Mouse (Mus musculus) cerebellum, adult 18-20 months (tissue): Measurements from ENCODE around the gene Sphk1.
A peak's percentile ranks its signal among the peaks of the same experiment; 100 is the strongest.

ENCODE experiments used
- DNase-seq, 2 experiments: peaks; one replicate each; pipeline ENCODE4 v3.0.0; 2021

Sphk1 gene

DNA sequence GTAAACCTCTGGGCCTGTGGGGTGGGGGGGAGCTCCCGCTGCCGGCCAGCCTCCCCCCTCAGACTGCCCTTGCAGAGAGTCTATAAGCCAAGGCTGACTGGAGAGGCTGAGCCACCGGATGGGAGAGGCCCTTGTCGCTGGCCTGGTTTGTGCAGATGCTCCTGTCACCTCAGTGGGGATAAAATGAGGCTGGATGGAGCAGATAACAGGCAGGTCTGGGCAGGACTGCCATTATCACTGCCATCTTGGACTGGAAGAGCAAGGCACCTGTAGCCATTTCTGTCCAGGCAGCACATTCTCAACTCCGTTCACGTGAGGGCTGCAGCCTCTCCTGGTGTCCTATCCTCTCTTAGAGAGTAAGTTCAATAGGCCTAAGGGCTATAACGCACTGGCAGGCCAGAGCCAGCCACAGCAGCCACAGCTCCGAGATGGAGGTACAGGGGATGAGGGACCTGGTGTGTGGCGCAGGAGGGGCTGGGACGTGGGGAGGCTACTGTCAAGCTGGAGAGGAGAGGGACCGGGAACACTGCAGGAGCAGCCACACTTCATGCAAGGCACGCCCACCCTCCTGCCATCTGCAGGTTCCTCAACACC, 7.5 kb downstream of the Sphk1 start:
- DNase-seq = no peak

DNA sequence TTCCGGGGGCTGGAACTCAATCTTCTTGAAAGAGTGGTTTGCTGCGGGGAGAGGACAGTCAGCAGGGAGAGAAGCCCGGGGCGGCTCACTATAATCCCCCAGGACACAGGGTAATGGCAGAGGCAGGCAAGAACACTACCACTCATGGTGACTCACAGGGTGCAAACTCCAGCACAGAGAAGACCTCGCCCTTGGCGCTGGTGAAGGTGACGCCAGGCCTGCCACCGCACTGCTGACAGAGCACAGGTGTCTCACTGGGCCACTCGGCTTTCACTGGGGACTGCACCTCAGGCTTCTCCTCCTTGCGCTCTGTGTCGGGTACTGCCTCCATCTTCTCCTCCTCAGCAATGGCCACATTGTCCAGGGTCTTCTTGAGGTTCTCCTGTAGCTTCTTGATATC, 10.5 kb downstream of the Sphk1 start:
- DNase-seq = no peak

DNA sequence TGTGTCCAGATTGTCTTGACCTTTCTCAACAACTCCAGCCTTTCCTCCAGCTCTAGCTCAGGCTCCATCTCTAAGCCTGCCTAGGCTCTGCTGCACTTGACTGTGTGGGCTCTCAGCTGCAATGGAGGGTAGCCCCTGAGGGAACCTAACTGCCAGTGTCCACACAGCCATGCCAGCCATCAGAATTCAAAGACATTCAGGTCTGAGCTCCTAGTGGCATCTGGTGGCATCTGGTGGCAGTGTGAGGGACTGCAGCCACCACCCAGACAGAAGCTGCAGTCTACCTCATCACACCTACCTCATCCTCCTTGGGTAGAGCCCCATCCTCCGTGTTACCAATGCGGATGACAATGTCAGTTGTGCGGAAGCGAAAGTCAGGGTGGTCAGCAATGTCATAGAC, 12.4 kb downstream of the Sphk1 start:
- DNase-seq = no peak

DNA sequence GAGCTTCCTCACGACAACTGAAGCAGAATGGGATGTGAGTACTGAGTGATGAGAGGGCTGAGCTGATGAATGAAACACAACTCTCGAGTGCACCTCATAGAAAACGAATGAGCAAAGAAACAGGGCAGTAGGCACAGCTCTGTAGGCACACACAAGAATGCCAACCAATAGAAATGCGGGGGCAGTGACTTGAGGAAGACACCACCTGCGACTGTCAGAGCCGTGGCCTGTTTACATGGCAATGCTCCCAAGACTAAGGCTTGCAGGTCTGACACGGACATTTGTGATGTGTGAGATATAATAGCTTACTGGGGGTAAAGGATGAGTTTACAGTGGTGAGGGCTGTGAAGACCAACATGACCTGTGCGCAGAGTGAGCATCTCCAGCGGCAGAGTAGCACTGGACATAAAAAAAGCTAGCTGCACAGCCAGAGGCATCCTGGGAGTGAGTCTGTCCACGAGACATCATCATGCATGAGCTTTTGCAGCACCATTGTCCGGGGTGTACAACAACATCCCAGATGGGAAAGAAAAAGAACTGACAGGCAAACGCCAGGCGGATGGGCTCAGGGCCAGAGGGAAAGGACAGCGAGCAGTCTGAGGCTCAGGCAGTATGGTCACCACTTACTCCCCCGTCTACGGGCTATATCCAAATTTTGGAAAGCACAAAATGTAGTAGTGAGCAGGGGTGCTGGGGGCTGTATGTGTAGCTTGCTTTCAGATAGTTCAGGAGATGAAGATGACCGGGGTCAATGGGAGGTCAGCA, 16.8 kb downstream of the Sphk1 start:
- DNase-seq = peak; percentile 46 to 54

DNA sequence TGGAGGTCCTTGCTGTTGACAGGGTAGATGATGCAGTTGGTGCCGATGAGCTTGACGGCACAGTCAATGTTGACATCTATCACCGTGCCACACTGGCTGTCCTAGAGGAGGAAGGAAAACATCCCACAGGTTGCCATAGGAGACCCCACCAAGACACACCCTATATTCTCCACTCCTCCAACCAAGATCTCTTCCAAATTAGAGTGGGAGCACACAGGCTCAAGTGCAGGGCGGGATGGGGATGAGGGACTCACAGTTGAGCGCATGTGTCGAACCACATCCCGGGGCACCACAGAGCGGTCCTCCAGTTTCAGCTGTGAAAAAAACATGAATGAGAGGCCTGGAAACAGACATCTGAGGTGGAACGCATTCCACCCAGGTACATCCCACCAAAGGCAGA, 18.1 kb downstream of the Sphk1 start:
- DNase-seq = no peak

DNA sequence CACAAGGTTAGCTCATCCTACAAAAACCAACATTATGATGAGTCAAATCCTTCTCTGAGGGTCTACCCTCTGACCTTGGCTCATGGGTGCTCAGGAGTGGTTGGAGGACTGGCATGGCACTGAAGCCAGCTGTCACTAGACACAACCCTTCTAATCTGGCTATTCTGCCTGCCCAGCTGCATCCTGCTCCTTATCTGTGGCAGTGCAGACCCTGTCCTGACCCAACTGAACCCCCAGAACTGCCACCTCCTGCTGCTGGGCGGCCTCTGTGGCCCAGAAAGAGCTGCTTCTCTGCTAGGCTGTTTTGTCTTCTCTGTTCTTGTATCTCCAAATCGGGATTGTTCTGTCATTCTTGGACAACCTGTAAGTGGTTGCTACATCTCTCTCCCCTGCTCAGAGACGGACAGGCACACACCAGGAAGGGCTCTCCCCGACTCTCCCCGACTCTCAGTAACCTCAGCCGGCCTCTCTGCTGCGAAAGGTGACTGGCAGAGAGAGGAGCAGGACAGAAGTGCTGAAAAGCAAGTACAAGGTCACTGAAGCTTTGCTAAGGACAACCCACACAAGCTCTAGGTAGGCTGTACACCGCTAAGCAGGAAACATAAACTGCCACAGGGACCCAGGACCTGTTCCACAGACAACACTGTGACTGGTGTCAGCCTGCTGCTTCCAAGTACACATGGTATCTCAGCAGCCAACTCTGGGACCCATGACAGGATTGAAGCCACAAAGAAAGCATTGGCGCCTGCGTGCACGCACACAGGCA, 18.7 kb downstream of the Sphk1 start:
- DNase-seq = no peak

DNA sequence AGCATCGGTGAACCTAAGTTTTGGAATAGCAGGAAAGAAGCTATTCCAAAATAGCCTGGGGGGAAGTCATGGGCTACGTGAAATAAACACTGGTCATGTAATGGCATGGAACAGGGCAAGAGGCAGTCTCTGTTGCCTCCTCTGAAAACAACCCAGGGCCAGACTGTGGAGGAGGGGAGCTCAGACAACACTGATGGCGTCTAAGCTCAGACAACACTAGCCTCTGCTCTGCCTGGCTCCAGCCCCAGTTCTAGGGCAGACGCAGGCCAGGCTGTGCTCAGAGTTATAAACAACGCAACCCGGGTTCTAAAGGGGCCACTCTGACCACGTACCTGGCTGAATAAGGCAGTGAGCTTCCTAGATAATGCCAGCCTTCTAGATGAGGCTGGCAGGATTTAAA, 20.0 kb downstream of the Sphk1 start:
- no peak for DNase-seq

DNA sequence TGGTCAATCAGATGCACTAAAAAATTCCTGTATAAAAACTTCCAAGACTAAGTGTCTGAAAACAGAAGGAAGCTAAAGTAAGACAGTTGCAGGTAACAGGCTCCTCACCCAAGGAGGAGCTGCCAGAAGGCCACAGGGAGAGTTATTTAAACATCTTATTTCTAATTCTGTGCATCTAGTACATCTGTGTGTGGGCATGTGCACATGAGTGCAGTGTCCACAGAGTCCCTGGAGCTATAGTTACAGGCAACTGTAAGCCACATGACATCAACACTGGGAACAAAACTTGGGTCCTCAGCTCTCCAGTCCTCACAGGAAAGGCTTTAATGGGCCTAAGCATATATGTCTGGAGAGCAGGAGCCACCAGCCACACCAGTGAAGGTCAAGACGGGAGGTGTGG, 21.5 kb downstream of the Sphk1 start:
- no peak for DNase-seq

DNA sequence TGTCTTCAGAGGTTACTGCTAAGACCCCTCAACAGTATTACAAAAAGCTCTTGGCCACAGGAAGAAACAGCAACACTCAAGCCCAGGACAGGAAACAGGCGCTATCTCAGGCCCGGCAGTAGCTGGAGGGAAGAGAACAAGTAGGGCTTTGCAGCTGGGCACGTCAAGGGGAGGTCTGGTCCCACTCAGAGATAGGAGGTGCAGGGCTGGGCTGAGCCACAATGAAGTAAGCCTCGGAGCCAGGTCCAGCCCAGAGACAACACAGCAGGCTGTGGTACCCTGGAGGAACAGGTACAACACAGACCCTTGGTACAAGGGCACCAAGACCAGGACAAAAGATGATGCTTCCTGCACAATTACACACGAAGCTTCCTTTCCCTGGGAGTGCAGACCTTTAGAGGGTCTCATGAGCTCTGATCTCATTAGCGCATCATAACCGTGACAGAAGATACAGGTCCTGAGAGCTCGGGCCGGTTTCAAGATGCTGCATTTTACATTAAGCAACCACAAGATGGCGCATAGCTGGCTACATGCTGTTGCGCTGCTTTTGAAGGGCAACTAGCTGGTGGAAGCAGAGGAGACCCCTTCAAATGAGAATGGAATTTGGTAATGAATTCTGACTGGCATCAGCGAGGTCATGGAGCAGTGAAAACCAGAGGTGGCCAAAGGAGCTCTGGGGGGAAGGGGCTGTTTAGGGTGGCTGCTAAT, 23.6 kb downstream of the Sphk1 start:
- peak; percentile 44 to 64 for DNase-seq

DNA sequence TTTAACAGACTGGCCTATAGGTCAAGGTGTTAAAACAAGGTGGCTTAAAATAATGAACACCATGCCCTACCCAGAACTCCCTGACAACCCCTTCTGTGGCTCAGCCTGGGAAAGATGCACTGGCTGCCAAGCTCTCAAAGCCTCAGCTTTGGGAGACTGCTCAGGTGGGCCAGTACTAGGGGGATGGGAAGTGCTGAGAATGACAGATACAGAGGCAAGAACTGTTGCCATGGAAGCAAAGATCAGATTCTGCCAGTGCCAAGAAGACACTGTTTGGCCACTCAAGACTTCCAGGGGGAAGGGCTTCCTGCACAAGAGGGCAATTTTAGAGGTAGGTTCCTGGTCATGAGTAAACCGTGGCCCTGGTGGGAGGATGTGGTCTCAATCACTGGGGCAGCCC, 24.8 kb downstream of the Sphk1 start:
- DNase-seq = no peak

DNA sequence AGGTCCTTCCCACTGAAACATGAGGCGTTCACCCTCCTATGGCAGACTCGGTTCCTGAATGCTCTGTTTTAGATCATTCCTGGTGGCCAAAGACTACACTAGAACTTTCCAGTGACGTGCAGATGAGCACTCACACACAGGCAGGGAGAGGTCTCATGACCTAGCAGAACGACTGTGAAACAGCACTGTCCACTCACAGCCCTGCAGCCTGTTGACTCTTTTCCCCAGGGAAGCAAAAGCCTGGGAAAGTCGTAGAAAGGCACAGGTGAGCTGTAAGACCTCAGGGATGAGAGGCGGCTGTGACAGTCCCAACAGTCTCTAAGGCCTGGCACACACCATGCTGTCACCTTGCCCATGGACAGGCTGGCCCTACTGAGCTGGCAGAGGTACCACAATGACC, 25.6 kb downstream of the Sphk1 start:
- DNase-seq = no peak

DNA sequence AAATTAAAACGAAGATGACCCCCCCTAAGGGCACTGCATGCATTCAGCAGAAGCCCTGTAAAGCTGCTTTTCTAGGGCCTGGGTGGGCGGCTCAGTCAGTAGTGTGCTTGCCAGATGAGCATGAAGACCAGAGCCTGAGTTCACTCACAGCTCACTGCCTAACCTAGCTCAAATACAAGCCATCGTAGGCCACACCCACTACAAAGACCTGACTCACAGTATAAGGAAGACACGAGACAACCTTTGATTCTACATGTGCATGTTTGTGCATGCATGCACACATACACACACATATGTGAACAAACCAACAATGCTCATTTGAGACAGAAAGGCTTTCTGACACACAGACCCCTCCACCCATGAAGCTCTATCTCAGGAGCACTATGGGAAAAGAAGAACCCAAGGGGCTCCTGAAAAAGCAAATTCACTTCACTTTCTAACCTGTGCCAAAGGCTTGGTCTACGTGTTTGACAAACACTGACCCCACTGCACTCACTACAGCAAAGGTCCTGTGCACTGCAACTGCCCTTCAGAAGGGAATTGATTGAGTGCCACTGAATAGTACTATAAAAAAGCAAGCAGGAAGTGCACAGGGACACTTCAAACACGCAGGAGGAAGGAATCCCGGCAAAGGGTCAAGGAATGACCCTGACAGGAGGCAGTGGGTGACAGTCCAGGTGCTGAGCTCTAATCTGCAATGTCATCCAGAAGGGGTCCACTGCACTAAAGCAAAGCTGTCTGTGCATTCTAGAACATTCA, 34.7 kb downstream of the Sphk1 start:
- no peak for DNase-seq

DNA sequence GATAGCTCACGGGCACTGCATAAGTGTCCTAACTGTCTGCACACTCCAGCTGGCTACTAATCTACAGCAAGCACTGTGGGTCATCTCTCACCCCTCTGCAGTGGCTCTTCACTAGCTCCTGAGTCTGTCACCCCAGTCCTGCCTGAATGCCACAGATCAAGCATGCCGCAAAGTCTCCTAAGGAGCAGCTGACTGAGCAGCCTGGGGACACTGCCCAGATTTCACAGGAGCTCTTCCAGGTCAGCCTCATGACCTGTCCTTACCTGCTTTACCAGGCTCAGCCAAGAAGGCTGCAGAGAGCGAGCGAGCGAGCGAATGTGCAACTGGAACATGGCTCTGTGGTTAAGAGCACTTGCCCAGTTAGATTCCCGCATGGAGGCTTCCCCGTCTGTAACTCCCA, 36.8 kb downstream of the Sphk1 start:
- DNase-seq = no peak

DNA sequence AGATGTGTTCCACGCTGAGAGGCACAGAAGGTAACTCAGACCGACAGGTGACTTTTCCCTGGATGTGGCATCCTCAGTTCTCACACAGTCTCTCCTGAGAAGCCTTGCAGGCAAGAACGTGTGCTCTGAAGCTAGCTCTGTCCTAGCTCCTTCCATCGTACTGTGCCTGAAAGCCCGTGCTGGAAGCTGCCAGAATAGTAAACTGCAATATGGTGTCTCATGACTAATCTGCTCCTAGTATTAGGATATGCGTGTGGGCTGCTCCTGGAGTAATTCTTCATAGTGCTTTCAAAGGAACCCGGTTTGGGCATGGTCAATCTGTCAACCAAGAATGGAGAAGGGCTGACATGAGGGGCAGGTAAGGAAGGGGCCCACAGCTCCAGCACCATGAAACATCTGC, 40.1 kb downstream of the Sphk1 start:
- no peak for DNase-seq

DNA sequence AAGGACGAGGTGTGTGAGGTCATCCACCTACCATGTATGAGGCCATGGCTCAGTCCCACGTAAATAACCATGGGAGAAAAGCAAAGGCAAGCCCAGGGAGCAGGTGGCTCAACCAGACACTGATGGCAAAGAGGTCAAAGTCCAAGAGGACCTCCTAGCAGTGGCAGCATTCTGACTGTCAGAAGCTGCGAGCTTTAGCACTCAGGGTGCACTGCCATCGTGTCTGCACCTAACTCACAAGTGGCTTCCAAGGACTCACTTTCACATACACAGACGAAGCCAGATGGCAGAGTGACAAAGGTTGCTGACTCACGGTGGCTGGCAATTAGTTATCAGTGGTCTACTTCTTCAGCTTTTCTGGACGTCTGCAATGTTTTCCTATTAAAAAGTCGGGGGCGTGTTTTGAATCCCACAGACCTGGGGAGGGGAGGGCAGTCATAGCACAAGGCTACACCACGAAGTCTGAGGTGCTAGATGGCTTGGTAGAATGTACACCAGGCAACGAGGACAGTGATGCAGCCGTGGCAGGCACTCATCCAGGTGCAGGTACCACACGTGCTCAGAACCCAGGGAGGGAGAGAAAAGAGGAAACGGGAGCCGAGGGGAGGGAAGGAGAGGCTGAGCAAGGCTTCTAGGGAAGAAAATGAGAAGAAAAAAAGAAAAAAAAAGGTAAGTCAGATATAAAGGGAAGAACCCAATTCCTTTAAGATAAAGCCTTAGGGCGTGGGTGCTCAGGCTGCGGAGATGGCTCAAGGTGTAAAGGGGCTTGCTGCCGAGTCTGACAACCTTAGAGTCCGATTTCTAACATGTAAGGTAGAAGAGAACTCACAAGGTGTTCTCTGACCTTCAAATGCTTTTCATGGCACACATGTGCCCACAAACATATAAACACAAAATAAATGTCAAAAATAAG, 41.3 kb downstream of the Sphk1 start:
- DNase-seq = peak; percentile 44 to 45

DNA sequence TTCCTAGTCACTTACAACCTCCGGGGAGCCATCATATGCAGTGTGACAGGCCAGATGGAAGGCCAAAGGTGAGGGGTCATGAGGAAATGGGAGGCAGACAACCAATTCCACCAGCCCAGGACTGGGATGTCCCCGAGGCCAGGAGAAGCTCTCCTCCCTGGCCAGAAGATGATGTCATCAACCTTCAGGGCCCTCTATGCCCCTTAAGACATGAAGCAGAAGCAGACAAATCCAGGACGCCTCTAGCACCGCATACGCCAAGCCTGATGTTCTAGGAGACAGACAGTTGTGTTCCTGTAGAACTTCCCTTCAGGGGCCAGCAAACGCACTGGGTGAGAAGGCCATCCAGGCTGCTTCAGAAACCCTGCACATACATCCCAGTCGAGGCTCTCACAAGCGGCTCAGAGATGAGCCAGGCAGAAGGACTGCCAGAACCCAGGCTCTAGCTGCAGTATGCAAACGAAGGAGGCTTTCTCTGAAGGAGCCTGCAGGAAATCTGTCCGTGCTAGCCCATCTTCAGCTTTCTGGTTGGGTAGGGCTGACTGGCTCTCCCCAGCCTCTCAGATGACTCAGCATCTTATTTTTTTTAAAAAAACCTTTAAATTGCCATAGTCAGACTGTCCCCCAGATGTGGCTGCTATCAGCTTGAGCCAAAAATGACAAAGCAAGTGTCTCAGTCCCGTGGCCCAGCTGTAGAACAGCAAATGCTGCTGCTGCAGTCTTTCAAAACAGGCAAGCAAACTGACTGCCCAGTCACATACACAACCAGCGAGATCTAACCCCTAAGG, 42.2 kb downstream of the Sphk1 start:
- DNase-seq = no peak

DNA sequence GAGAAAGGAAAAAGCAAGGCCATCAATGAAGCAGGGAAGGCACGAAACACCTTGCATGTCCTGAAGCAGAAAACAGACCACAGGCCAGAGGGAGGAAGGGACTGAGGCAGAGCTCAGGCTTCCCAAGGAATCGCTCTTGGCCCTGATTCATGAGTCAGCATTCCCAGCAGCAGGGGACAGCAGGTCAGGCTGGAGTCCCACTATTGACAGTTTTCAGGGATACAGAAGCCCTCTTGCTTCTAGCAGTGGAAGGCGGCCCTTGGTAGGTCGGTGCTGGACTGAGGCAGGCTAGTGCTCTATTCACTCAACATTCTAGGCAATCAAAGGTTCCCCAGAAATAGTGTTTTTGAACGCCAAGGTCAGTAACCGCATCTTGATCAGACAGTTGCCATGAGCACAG, 43.8 kb downstream of the Sphk1 start:
- DNase-seq = peak; percentile 36 to 50

DNA sequence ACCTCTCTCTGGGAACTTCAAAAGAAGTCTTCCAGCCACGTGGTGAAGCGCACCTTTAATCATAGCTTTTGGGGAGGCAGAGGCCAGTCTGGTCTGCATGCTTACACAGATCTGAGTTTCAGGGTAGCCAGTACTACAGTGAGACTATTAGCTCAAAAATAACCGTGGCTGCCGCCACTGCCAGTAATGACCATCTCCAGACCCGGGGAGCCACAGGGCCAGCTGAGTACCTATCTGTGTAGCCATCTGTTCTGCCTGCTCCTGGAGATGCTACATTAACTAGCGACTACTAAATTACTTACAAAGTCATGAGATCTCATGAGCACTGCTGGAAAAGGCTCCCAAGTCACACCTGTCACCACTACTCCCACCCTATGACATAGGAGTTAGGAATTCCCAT, 44.3 kb downstream of the Sphk1 start:
- DNase-seq = peak; percentile 39 to 43

DNA sequence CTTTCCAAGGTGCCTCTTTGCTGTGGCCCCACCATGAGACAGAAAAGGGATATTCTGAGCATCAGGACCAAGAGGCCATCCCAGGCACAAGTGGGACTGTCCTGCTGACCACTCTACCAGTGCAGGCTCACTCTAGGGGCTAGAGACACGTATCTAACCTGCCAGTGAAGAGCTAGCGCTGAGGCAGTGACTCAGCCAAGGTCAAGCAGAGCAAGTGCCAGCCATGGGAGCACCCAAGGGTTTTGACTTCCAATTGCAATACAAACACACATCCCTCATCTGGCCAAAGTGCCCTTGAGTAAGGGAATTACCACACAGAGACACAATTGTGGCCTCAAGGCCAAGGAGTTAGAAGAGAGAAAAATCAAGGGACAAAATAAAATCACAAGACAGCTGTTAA, 44.7 kb downstream of the Sphk1 start:
- no peak for DNase-seq

DNA sequence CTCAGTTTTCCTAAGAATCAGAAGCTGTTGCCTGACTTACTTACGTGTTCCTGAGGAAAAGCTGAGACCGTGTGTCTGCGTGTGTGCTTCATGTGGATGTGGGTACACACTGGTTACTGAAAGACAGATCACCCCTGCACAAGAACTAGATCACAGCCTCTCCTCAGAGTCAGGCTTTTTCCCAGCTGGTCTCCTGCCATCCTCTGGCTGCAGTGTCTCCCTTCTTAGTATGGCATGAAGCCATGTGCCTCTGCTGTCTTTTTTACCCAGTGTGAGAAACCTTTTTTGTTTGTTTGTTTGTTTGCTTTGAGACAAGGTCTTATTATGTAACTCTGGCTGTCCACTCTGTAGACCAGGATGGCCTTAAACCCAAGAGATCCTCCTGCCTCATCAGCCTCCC, 48.6 kb downstream of the Sphk1 start:
- peak in 1 of 2 experiments; percentile 40 for DNase-seq
